Mouse (Mus musculus) stomach, embryonic 16.5 days (tissue): ENCODE results near the gene Trappc12. TPM values are rescaled to one million over a fixed set of nuclear protein-coding genes. Genes with fewer than 3 reads are reported as not detected.
A peak's percentile ranks its signal among the peaks of the same experiment; 100 is the strongest.

Experiments
- ATAC-seq: fragments of 200-750 bp; cut with Nextera tagmentation; 2 replicates; pipeline ENCODE4 v1.8.0; 2017; ENCODE audit warnings: moderate number of reproducible peaks, moderate TSS enrichment; ENCODE audit not compliant: insufficient read depth, low FRiP score
- H3K27ac ChIP-seq: fragments of 300-500 bp; sonication (generic); 2 replicates; pipeline ENCODE4 v1.5.1; 2014; ENCODE audit warnings: low read length
- H3K27me3 ChIP-seq: fragments of 300-500 bp; sonication (generic); 2 replicates; pipeline ENCODE4 v1.6.1; 2014; ENCODE audit warnings: low read length, control low read depth, mixed read lengths; ENCODE audit not compliant: control insufficient read depth, insufficient read depth
- H3K36me3 ChIP-seq: fragments of 300-500 bp; sonication (generic); 2 replicates; pipeline ENCODE4 v1.6.1; 2014; ENCODE audit warnings: low read length; ENCODE audit not compliant: control insufficient read depth, insufficient read depth
- H3K4me1 ChIP-seq: fragments of 300-500 bp; sonication (generic); 2 replicates; pipeline ENCODE4 v1.6.1; 2014; ENCODE audit warnings: low read length, control low read depth, mixed read lengths; ENCODE audit not compliant: control insufficient read depth, insufficient read depth
- H3K4me2 ChIP-seq: fragments of 300-500 bp; sonication (generic); 2 replicates; pipeline ENCODE4 v1.6.1; 2014; ENCODE audit warnings: low read depth, low read length, mixed read lengths
- H3K4me3 ChIP-seq: fragments of 300-500 bp; sonication (generic); replicated peaks from 2 replicates; pipeline ENCODE4 v1.5.1; 2014; ENCODE audit warnings: mild to moderate bottlenecking, low read length
- H3K9ac ChIP-seq: fragments of 300-500 bp; sonication (generic); 2 replicates; pipeline ENCODE4 v1.6.1; 2014; ENCODE audit warnings: low read length
- H3K9me3 ChIP-seq: fragments of 300-500 bp; sonication (generic); replicated peaks from 2 replicates; pipeline ENCODE4 v1.6.1; 2016; ENCODE audit warnings: low read length, control low read depth; ENCODE audit not compliant: control insufficient read depth
- WGBS: fragments of 180-500 bp; shearing (Covaris S2); extraction: QIAGEN DNeasy Blood & Tissue Kit; methylation state at CpG from one replicate; pipeline ENCODE4 v1.1.7; 2014; 5-methylcytosine and 5-hydroxymethylcytosine counted together
- microRNA-seq: library from miRNA; unstranded; fragments of <30 nt; microRNA quantifications from one replicate; pipeline ENCODE4, GENCODE M21; 2016
- polyA plus RNA-seq: library from polyadenylated mRNA; unstranded; fragments of >200 nt; fragmentation: Nextera tagmentation; extraction: Ambion mirVana; gene quantifications from 2 replicates; pipeline ENCODE4 v1.2.1, GENCODE M21; 2015

Gene Trappc12
- polyA plus RNA-seq, 1 experiment from 2014 or later: 36.6 TPM

DNA sequence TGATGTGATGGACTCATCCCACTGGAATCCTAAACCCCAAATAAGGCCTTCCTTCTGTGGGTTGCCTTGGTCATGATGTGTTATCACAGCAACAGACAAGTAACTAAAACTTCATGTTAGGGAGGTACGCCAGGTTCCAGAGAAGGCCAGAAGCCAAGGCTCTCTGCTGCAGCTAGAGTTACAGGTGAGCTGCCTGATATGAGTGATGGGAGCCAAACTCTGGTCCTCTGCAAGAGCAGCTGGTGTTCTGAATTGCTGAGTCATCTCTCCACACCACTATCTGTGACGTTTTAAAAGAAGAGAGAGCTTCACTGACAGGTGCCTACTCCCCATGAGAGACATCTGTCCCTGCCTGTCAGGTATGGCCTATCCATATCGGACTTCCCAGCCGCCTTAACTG, 87.6 kb downstream of the Trappc12 start:
- Histone ChIP-seq H3K27me3 (no peaks in the 10 kb centered on the region), H3K9me3 (no peaks in the 10 kb centered on the region), H3K36me3 (0 out of 2 replicates have a peak, but pooled peaks cover 15% of the 10 kb centered on the region), H3K4me1 (peaks cover 7% of the 10 kb centered on the region), H3K27ac (no peak overlapping the region), H3K4me3 (no peak overlapping the region), H3K9ac (no peak overlapping the region), H3K4me2 (no peak overlapping the region)
- ATAC-seq: no peak
- 77% methylated on average over 4 of the region's 4 CpGs for WGBS

DNA sequence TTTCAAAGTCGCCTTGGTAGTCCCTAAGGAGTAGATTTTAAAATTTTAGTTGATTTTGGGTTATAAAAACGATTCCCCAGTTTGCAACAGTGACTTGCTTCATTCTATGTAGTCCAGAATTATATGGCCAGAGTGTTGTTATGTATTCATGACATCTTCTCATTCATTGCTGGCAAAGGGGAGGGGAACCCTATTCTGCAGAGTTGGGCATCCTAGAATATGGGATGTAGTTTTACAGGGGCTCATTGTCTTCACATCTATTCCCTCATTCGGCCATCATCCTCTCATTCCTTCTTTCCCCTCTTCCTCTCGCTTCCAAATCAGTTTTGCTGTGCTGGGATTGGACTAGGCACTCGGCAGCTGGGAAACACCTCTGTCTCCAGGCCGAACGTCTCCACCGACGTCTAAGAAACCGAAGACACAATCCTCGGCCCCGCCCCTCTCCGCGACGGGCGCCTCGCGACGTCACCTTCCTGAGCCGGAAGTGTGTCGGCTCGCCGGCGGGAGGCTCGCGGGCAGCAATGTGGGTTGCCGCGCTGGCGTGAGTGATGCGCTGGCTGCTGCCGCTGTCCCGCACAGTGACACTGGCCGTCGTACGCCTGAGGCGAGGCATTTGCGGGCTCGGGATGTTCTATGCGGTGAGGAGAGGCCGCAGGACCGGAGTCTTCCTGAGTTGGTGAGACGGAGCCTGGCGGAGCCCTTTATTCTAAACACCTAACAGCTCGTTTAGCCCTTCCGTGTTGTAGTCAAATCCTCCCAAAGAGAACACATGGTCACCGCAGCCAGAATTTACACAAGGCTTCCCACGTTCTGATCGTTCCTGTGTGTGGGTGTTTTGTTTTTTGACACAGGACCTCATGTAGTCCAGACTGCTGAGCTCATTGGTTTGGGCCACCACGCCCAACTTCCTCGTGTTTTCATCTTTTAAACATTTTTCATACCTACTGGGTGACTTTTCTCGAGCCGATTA, 100.8 kb downstream of the Trappc12 start, which contains the start of gene Rnaseh1:
Rnaseh1 (plus strand) TSS at position 462 of the 970 bp plus-strand sequence.
- no peaks in the 10 kb centered on the region for H3K36me3 ChIP-seq
- H3K4me1 ChIP-seq: peaks cover 8% of the 10 kb centered on the region
- H3K27me3 ChIP-seq: no peaks in the 10 kb centered on the region
- peak within 1 kb of the TSS; percentile 88 for H3K4me3 ChIP-seq
- ATAC-seq: peak; percentile 95
- peak within 1 kb of the TSS; percentile 70 for H3K4me2 ChIP-seq
- H3K9me3 ChIP-seq: no peaks in the 10 kb centered on the region
- H3K9ac ChIP-seq: peak within 1 kb of the TSS; percentile 87
- 1% methylated on average over 52 of the region's 52 CpGs for WGBS
- peak within 1 kb of the TSS; percentile 61 for H3K27ac ChIP-seq

Small RNAs within 50 kb of the gene (microRNA-seq; reads per million reads assigned to microRNA genes)
- not detected for gene Mir6937

Other genes with a start within 250 kb of the Trappc12 start
- not detected in 2 replicates for gene Dcdc2c, start 198.1 kb downstream of the Trappc12 start, polyA plus RNA-seq
- gene Allc, start 167.9 kb downstream of the Trappc12 start, polyA plus RNA-seq: not detected in 2 replicates
- 1.5 and 1.6 TPM in 2 replicates for gene Colec11, start 127.1 kb downstream of the Trappc12 start, polyA plus RNA-seq
- 463 and 682 TPM in 2 replicates for gene Rps7, start 114.5 kb downstream of the Trappc12 start, polyA plus RNA-seq
- gene Rnaseh1, start 100.9 kb downstream of the Trappc12 start, polyA plus RNA-seq: 27.2 and 28.3 TPM in 2 replicates
- 80.7 and 85.1 TPM in 2 replicates for gene Adi1, start 75.2 kb downstream of the Trappc12 start, polyA plus RNA-seq
- 24.9 and 27.7 TPM in 2 replicates for gene Eipr1, start 1.3 kb upstream of the Trappc12 start, polyA plus RNA-seq